Mouse (Mus musculus) cerebellum, adult 2 months (tissue): ENCODE data around the gene Surf6.

Source experiments
- CTCF ChIP-seq: fragments of 200-500 bp; IDR thresholded peaks from 2 replicates; pipeline ENCODE4 v1.5.1; 2011; ENCODE audit warnings: low read depth, mild to moderate bottlenecking, control low read depth, low read length, moderate library complexity, borderline replicate concordance; ENCODE audit not compliant: insufficient read depth
- POLR2A ChIP-seq: fragments of 200-500 bp; IDR thresholded peaks from 2 replicates; pipeline ENCODE4 v1.6.1; 2011; ENCODE audit warnings: low read length, control low read depth, borderline replicate concordance; ENCODE audit not compliant: insufficient read depth

DNA sequence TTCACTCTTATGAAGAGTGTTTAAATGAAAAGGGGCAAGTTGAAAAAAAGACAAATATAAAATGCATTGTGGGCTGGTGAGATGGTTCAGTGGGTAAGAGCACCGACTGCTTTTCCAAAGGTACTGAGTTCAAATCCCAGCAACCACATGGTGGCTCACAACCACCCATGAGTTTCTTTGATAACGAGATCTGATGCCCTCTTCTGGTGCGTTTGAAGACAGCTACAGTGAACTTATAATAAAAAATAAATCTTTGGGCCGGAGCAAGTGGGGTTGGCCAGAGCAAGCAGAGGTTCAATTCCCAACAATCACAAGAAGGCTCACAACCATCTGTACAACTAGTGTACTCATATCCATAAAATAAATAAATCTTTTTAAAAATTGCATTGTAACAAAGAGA lies 6.8 kb downstream of the Surf6 start:
- no peak for TF ChIP-seq CTCF
- TF ChIP-seq POLR2A = no peak
